ENCODE assay signal across 7 mouse cellular contexts in genomic region chr2:24950189-24950535, GRCm38 (mm10). TPM values are rescaled to one million over a fixed set of nuclear protein-coding genes. Genes with fewer than 3 reads are reported as not detected.
DNase-seq lines count a peak whose midpoint lies in the region; ATAC-seq and TF ChIP-seq lines count a peak whose summit lies in the region.

No protein-coding gene starts in this region.

- H3K4me1 ChIP-seq in testis, adult 2 months (ENCODE audit: control insufficient read depth, insufficient read depth, low read length): peaks cover 3% of the 10 kb centered on the region
- peaks cover 18% of the 10 kb centered on the region for H3K4me1 ChIP-seq in embryonic facial prominence, embryonic 10.5 days
- H3K4me1 ChIP-seq in hindbrain, embryonic 16.5 days (ENCODE audit: control insufficient read depth, insufficient read depth, low read depth, low read length): peaks cover 11% of the 10 kb centered on the region
- H3K4me1 ChIP-seq in midbrain, embryonic 11.5 days (ENCODE audit: control insufficient read depth, insufficient read depth, low read length): peaks cover 15% of the 10 kb centered on the region

- H3K27ac ChIP-seq in testis, adult 2 months (ENCODE audit: control insufficient read depth, insufficient read depth, low read depth, low read length): peak overlapping the region; percentile 94
- peak overlapping the region; percentile 92 for H3K27ac ChIP-seq in embryonic facial prominence, embryonic 10.5 days (replicated peaks)
- peak overlapping the region; percentile 72 for H3K27ac ChIP-seq in hindbrain, embryonic 16.5 days (ENCODE audit: low read depth, low read length)
- H3K27ac ChIP-seq in midbrain, embryonic 11.5 days (ENCODE audit: low read depth, low read length): peak overlapping the region; percentile 35; the same call in 1 of the 2 replicates

- no peaks in the 10 kb centered on the region for H3K9me3 ChIP-seq in embryonic facial prominence, embryonic 10.5 days
- H3K9me3 ChIP-seq in hindbrain, embryonic 16.5 days (ENCODE audit: control insufficient read depth, low read length): no peaks in the 10 kb centered on the region
- H3K9me3 ChIP-seq in midbrain, embryonic 11.5 days (ENCODE audit: control insufficient read depth, low read length): no peaks in the 10 kb centered on the region

- peak overlapping the region; percentile 95 for H3K4me3 ChIP-seq in testis, adult 2 months (ENCODE audit: control insufficient read depth, low read depth, low read length)
- peak overlapping the region; percentile 99 for H3K4me3 ChIP-seq in embryonic facial prominence, embryonic 10.5 days
- H3K4me3 ChIP-seq in hindbrain, embryonic 16.5 days (ENCODE audit: low read length): peak overlapping the region; percentile 74
- H3K4me3 ChIP-seq in midbrain, embryonic 11.5 days (ENCODE audit: low read depth, low read length): peak overlapping the region; percentile 96

- 0 out of 2 replicates have a peak, but pooled peaks have one; percentile 3 for ATAC-seq in hindbrain, embryonic 16.5 days
- peak; percentile 8; the same call in 1 of the 2 replicates for ATAC-seq in midbrain, embryonic 11.5 days (ENCODE audit: low FRiP score)

- no peak for TF ChIP-seq CTCF in testis, adult 2 months (IDR thresholded peaks at IDR 0.05; ENCODE audit: control insufficient read depth, insufficient read depth, insufficient replicate concordance, low read depth, low read length)

- DNase-seq in testis, postnatal 10 days (ENCODE audit: low spot score): no peak
- peak; percentile 36 for DNase-seq in embryonic facial prominence, embryonic 10.5 days (ENCODE audit: low spot score)
- peak; percentile 93 for DNase-seq in midbrain, embryonic 11.5 days (ENCODE audit: low spot score, missing footprints)
- DNase-seq in left cerebral cortex, postnatal 4 days: no peak
- no peak for DNase-seq in ovary, postnatal 14 days (ENCODE audit: low spot score)

- peaks cover 2% of the 10 kb centered on the region for H3K36me3 ChIP-seq in testis, adult 2 months (ENCODE audit: control insufficient read depth, insufficient read depth, low read length)
- H3K36me3 ChIP-seq in embryonic facial prominence, embryonic 10.5 days (replicated peaks): peaks cover 40% of the 10 kb centered on the region
- peaks cover 18% of the 10 kb centered on the region for H3K36me3 ChIP-seq in hindbrain, embryonic 16.5 days (ENCODE audit: control insufficient read depth, insufficient read depth, low read length)
- H3K36me3 ChIP-seq in midbrain, embryonic 11.5 days (ENCODE audit: control insufficient read depth, insufficient read depth, low read length): peaks cover 5% of the 10 kb centered on the region

- no peaks in the 10 kb centered on the region for H3K27me3 ChIP-seq in testis, adult 2 months (ENCODE audit: control insufficient read depth, insufficient read depth, low read length)
- peaks cover 8% of the 10 kb centered on the region for H3K27me3 ChIP-seq in embryonic facial prominence, embryonic 10.5 days (replicated peaks; ENCODE audit: low read depth, poor library complexity, severe bottlenecking)
- no peaks in the 10 kb centered on the region for H3K27me3 ChIP-seq in hindbrain, embryonic 16.5 days (replicated peaks; ENCODE audit: control insufficient read depth, insufficient read depth, low read length)
- no peaks in the 10 kb centered on the region for H3K27me3 ChIP-seq in midbrain, embryonic 11.5 days (ENCODE audit: control insufficient read depth, insufficient read depth, low read length)

- TF ChIP-seq POLR2A in testis, adult 2 months (IDR thresholded peaks at IDR 0.05; ENCODE audit: control insufficient read depth, low read depth, low read length): peak; percentile 57

- WGBS in embryonic facial prominence, embryonic 10.5 days: under 1% methylated on average over 31 of the region's 31 CpGs
- WGBS in hindbrain, embryonic 16.5 days: 0% methylated on average over 28 of the region's 31 CpGs
- WGBS in midbrain, embryonic 11.5 days: 0% methylated on average over 31 of the region's 31 CpGs

- intact Hi-C loops in left cerebral cortex, postnatal 4 days (cut with DNase I): no loop called here

- H3K4me2 ChIP-seq in hindbrain, embryonic 16.5 days (ENCODE audit: low read length): peak overlapping the region; percentile 93
- H3K4me2 ChIP-seq in midbrain, embryonic 11.5 days: peak overlapping the region; percentile 52

- H3K9ac ChIP-seq in hindbrain, embryonic 16.5 days (ENCODE audit: low read depth, low read length): peak overlapping the region; percentile 84
- H3K9ac ChIP-seq in midbrain, embryonic 11.5 days (ENCODE audit: low read length): peak overlapping the region; percentile 93

RNA-seq across cellular contexts. Expression of gene Zmynd19, which starts 0.6 kb away (rescaled TPM):
- 35.8 and 37.9 TPM in 2 replicates for polyA plus RNA-seq in testis, adult 2 months (2012; rRNA removed)
- polyA plus RNA-seq in embryonic facial prominence, embryonic 10.5 days (2016; fragmentation: Nextera tagmentation; extraction: Ambion mirVana): 25.3 and 25.6 TPM in 2 replicates
- polyA plus RNA-seq in hindbrain, embryonic 16.5 days (2015; fragmentation: Nextera tagmentation; extraction: Ambion mirVana): 5.4 and 14.6 TPM in 2 replicates
- polyA plus RNA-seq in midbrain, embryonic 11.5 days (2014; fragmentation: Nextera tagmentation; extraction: Ambion mirVana): 32.9 and 33.7 TPM in 2 replicates
- 10 to 100 TPM; 66.4 to 72.3 TPM for total RNA-seq in left cerebral cortex, postnatal 4 days (2021)

RNA-seq across cellular contexts. Expression of gene Dph7, which starts 12.0 kb away (rescaled TPM):
- 10.6 and 11.7 TPM in 2 replicates for polyA plus RNA-seq in testis, adult 2 months (2012; rRNA removed)
- 34.9 and 35.0 TPM in 2 replicates for polyA plus RNA-seq in embryonic facial prominence, embryonic 10.5 days (2016; fragmentation: Nextera tagmentation; extraction: Ambion mirVana)
- polyA plus RNA-seq in hindbrain, embryonic 16.5 days (2015; fragmentation: Nextera tagmentation; extraction: Ambion mirVana): 36.5 and 39.0 TPM in 2 replicates
- polyA plus RNA-seq in midbrain, embryonic 11.5 days (2014; fragmentation: Nextera tagmentation; extraction: Ambion mirVana): 32.6 and 33.0 TPM in 2 replicates
- 10 to 100 TPM; 30.1 to 30.6 TPM for total RNA-seq in left cerebral cortex, postnatal 4 days (2021)

RNA-seq across cellular contexts. Expression of gene Arrdc1, which starts 15.1 kb away (rescaled TPM):
- 13.8 TPM in 2 replicates for polyA plus RNA-seq in testis, adult 2 months (2012; rRNA removed)
- 18.7 and 21.9 TPM in 2 replicates for polyA plus RNA-seq in embryonic facial prominence, embryonic 10.5 days (2016; fragmentation: Nextera tagmentation; extraction: Ambion mirVana)
- polyA plus RNA-seq in hindbrain, embryonic 16.5 days (2015; fragmentation: Nextera tagmentation; extraction: Ambion mirVana): 45.8 and 46.8 TPM in 2 replicates
- 11.3 and 11.6 TPM in 2 replicates for polyA plus RNA-seq in midbrain, embryonic 11.5 days (2014; fragmentation: Nextera tagmentation; extraction: Ambion mirVana)
- 10 to 100 TPM; 51.4 to 53.4 TPM for total RNA-seq in left cerebral cortex, postnatal 4 days (2021)

RNA-seq across cellular contexts. Expression of gene Mrpl41, which starts 24.7 kb away (rescaled TPM):
- polyA plus RNA-seq in testis, adult 2 months (2012; rRNA removed): 41.0 and 45.1 TPM in 2 replicates
- 124 and 127 TPM in 2 replicates for polyA plus RNA-seq in embryonic facial prominence, embryonic 10.5 days (2016; fragmentation: Nextera tagmentation; extraction: Ambion mirVana)
- polyA plus RNA-seq in hindbrain, embryonic 16.5 days (2015; fragmentation: Nextera tagmentation; extraction: Ambion mirVana): 159 and 182 TPM in 2 replicates
- 154 and 163 TPM in 2 replicates for polyA plus RNA-seq in midbrain, embryonic 11.5 days (2014; fragmentation: Nextera tagmentation; extraction: Ambion mirVana)
- 10 to 100 TPM; 66.1 to 69.2 TPM for total RNA-seq in left cerebral cortex, postnatal 4 days (2021)

RNA-seq across cellular contexts. Expression of gene Pnpla7, which starts 25.7 kb away (rescaled TPM):
- polyA plus RNA-seq in testis, adult 2 months (2012; rRNA removed): 50.8 and 58.7 TPM in 2 replicates
- 5.6 and 6.1 TPM in 2 replicates for polyA plus RNA-seq in embryonic facial prominence, embryonic 10.5 days (2016; fragmentation: Nextera tagmentation; extraction: Ambion mirVana)
- 2.2 and 3.4 TPM in 2 replicates for polyA plus RNA-seq in hindbrain, embryonic 16.5 days (2015; fragmentation: Nextera tagmentation; extraction: Ambion mirVana)
- polyA plus RNA-seq in midbrain, embryonic 11.5 days (2014; fragmentation: Nextera tagmentation; extraction: Ambion mirVana): 3.1 and 4.5 TPM in 2 replicates
- 1 to 10 TPM; 7.0 to 8.4 TPM for total RNA-seq in left cerebral cortex, postnatal 4 days (2021)

Comparison
In these comparisons a context has a peak if more than half of its experiments do, and no peak if none do; other contexts are left out.
1. H3K27ac ChIP-seq: peak in every context shown above with its lines; median percentile 94 in testis, adult 2 months; 92 in embryonic facial prominence, embryonic 10.5 days; 72 in hindbrain, embryonic 16.5 days; 35 in midbrain, embryonic 11.5 days.
2. DNase-seq: peak in embryonic facial prominence, embryonic 10.5 days (single experiment) and midbrain, embryonic 11.5 days (single experiment); none in testis, postnatal 10 days (single experiment), left cerebral cortex, postnatal 4 days (single experiment) and ovary, postnatal 14 days (single experiment).
3. Peak in every context shown above with its lines, with median percentiles within 50 percentile points of each other: H3K4me3 ChIP-seq.